Mouse (Mus musculus): ENCODE results near the gene Areg. TPM values are rescaled to one million over a fixed set of nuclear protein-coding genes. Genes with fewer than 3 reads are reported as not detected.

Areg gene
- polyA plus RNA-seq, 1 experiment from 2014 or later = 0.16 TPM

Other genes starting within 250 kb of the Areg start
- gene Cxcl1, start 248.4 kb upstream of the Areg start, polyA plus RNA-seq (2014; fragmentation: Nextera tagmentation; extraction: Ambion mirVana) = not detected in 2 replicates
- gene Cxcl2, start 235.7 kb upstream of the Areg start, polyA plus RNA-seq (2014; fragmentation: Nextera tagmentation; extraction: Ambion mirVana) = not detected in 2 replicates
- gene Mthfd2l, start 208.5 kb upstream of the Areg start, polyA plus RNA-seq (2014; fragmentation: Nextera tagmentation; extraction: Ambion mirVana) = 78.3 and 85.0 TPM in 2 replicates
- 0.24 and 0.33 TPM in 2 replicates for gene Epgn, start 112.1 kb upstream of the Areg start, polyA plus RNA-seq (2014; fragmentation: Nextera tagmentation; extraction: Ambion mirVana)
- gene Ereg, start 65.0 kb upstream of the Areg start, polyA plus RNA-seq (2014; fragmentation: Nextera tagmentation; extraction: Ambion mirVana) = 0.11 TPM in 1 of 2 replicates, not detected in the other